Comparison of ENCODE assay signal across 20 mouse cellular contexts in genomic region chr6:88232221-88232620, GRCm38 (mm10). TPM values are rescaled to one million over a fixed set of nuclear protein-coding genes. Genes with fewer than 3 reads are reported as not detected.
"Had no signal": no experiment of that assay in that cellular context is flagged by ENCODE, and none has a peak within 500 bp of the region (broad histone marks: within the 10 kb centered on the region; RNA-seq: fewer than 3 reads in every experiment).

No protein-coding gene starts in this region.

- H3K4me3 ChIP-seq: lung, embryonic 15.5 days; megakaryocyte, embryonic 14.5 days; midbrain, embryonic 13.5 days; midbrain, embryonic 15.5 days; neural tube, embryonic 13.5 days; neural tube, embryonic 15.5 days had no signal

- H3K27ac ChIP-seq: lung, embryonic 15.5 days; macrophage; midbrain, embryonic 13.5 days; midbrain, embryonic 15.5 days; neural tube, embryonic 13.5 days; neural tube, embryonic 15.5 days had no signal

- DNase-seq: liver, postnatal 0 days; lung, adult 2 months; lung, postnatal 14 days; retina, postnatal 1 day; right cerebral cortex, adult 18-20 months; right cerebral cortex, postnatal 25 days; right cerebral cortex, postnatal 4 days; spleen, adult 18-20 months; thymus, adult 18-20 months; thymus, postnatal 14 days; thymus, postnatal 36 days had no signal

RNA-seq across cellular contexts. Expression of gene Dnajb8, which starts 10.2 kb away (rescaled TPM):
- total RNA-seq: megakaryocyte progenitor cell, adult 5-6 weeks; midbrain, postnatal 0 days had no signal
